Mouse (Mus musculus) spleen, adult 2 months (tissue): ENCODE data around the gene Itpr3. TPM values are rescaled to one million over a fixed set of nuclear protein-coding genes. Genes with fewer than 3 reads are reported as not detected.

Source experiments
- DNase-seq, 2 experiments: peaks; one replicate each; pipeline versions ENCODE4 v3.0.0 to v3.0.0-alpha.2; 2012 to 2021; ENCODE audit warnings: low spot score in 2 of 2, low read depth in 1 of 2
- H3K27ac ChIP-seq: fragments of 200-500 bp; 2 replicates; pipeline ENCODE4 v1.5.1; 2012; ENCODE audit warnings: low read length, inconsistent platforms; ENCODE audit not compliant: insufficient read depth
- H3K27me3 ChIP-seq: fragments of 200-500 bp; 2 replicates; pipeline ENCODE4 v1.6.1; 2012; ENCODE audit warnings: mild to moderate bottlenecking, moderate library complexity, low read length, inconsistent platforms; ENCODE audit not compliant: control insufficient read depth, insufficient read depth
- H3K36me3 ChIP-seq: fragments of 200-500 bp; 2 replicates; pipeline ENCODE4 v1.6.1; 2012; ENCODE audit warnings: mild to moderate bottlenecking, low read length, inconsistent platforms; ENCODE audit not compliant: control insufficient read depth, insufficient read depth
- H3K4me1 ChIP-seq: fragments of 200-500 bp; 2 replicates; pipeline ENCODE4 v1.6.1; 2011; ENCODE audit warnings: inconsistent platforms; ENCODE audit not compliant: control insufficient read depth, insufficient read depth, insufficient read length
- H3K4me3 ChIP-seq: fragments of 200-500 bp; 2 replicates; pipeline ENCODE4 v1.5.1; 2011; ENCODE audit warnings: mild to moderate bottlenecking, inconsistent platforms; ENCODE audit not compliant: insufficient read depth, insufficient read length; ENCODE audit errors: extremely low read depth
- CTCF ChIP-seq: fragments of 200-500 bp; IDR thresholded peaks from 2 replicates; pipeline ENCODE4 v1.5.1; 2011; ENCODE audit warnings: mild to moderate bottlenecking, inconsistent platforms; ENCODE audit not compliant: insufficient read depth, insufficient read length, insufficient replicate concordance; ENCODE audit errors: extremely low read depth
- POLR2A ChIP-seq: fragments of 200-500 bp; IDR thresholded peaks from 2 replicates; pipeline ENCODE4 v1.6.1; 2011; ENCODE audit warnings: low read depth, low read length, inconsistent platforms
- WGBS: fragments of 180-500 bp; shearing (Covaris S2); methylation state at CpG from one replicate; pipeline ENCODE4 v1.1.7; 2018; 5-methylcytosine and 5-hydroxymethylcytosine counted together
- polyA plus RNA-seq: library from polyadenylated mRNA; depleted of rRNA; stranded (reverse); fragments of >200 nt; gene quantifications from 2 replicates; pipeline ENCODE4 v1.2.3, GENCODE M21; 2012

The Itpr3 gene
- polyA plus RNA-seq, 1 experiment: 50.9 TPM

DNA sequence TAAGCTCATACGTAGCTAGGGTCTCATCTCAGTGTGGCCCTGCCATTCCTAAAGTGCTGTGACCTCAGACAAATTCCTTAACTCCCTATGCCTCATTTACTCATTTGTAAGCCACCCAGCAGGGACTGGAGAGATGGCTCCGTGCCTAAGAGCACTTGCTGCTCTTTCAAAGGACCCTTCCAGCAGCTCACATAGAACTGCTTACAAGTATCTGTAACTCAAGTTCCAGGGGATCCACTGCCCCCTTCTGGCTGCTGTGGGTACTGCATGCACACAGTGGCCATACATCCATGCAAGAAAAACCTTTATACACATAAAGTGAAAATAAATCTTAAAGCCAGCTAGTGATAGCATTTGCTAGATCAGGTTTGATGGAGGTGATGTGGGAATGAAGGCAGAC is 28.6 kb downstream of the Itpr3 start:
- TF ChIP-seq CTCF (peak; percentile 58; the same call in 1 of the 2 replicates), POLR2A (no peak)
- Histone ChIP-seq H3K36me3 (peaks cover 24% of the 10 kb centered on the region), H3K4me1 (peaks cover 6% of the 10 kb centered on the region; the same call in 1 of the 2 replicates), H3K27ac (no peak overlapping the region), H3K4me3 (no peak overlapping the region), H3K27me3 (no peaks in the 10 kb centered on the region)
- WGBS: 90% methylated on average over 2 of the region's 2 CpGs
- DNase-seq: peak; percentile 49 to 64

DNA sequence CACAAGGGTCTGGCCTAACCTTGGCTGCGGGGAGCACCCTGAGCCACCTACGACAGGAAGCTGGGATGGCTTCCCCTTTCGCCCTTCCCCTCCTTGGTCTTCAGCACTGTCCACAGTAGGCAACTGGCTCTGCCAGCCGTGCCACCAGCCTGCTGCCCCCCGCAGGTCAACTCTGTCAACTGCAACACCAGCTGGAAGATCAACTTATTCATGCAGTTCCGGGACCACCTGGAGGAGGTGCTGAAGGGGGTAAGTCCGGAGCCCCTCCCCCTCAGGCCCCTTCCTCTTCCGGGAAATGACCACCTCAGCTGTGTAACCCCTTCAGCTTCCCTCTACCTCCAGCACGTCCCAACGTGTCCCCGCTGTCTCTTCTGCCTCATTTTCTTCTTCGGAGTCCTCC is 30.3 kb downstream of the Itpr3 start:
- DNase-seq: peak in 1 of 2 experiments; percentile 43
- Histone ChIP-seq H3K4me1 (peaks cover 6% of the 10 kb centered on the region; the same call in 1 of the 2 replicates), H3K36me3 (peaks cover 32% of the 10 kb centered on the region), H3K27ac (no peak overlapping the region), H3K27me3 (no peaks in the 10 kb centered on the region), H3K4me3 (no peak overlapping the region)
- 75% methylated on average over 12 of the region's 12 CpGs for WGBS
- TF ChIP-seq POLR2A: no peak
- TF ChIP-seq CTCF: peak; percentile 75

- peaks cover 50% of the 10 kb centered on the region for H3K36me3 ChIP-seq
- H3K4me3 ChIP-seq: no peak overlapping the region
- no peaks in the 10 kb centered on the region for H3K4me1 ChIP-seq
- no peak overlapping the region for H3K27ac ChIP-seq
- 94% methylated on average over 9 of the region's 9 CpGs for WGBS
- TF ChIP-seq CTCF (no peak), POLR2A (no peak)
- no peak for DNase-seq
- no peaks in the 10 kb centered on the region for H3K27me3 ChIP-seq
These were observed 33.0 kb downstream of the Itpr3 start for GRCm38 (mm10) chr17:27090068-27090467.

DNA sequence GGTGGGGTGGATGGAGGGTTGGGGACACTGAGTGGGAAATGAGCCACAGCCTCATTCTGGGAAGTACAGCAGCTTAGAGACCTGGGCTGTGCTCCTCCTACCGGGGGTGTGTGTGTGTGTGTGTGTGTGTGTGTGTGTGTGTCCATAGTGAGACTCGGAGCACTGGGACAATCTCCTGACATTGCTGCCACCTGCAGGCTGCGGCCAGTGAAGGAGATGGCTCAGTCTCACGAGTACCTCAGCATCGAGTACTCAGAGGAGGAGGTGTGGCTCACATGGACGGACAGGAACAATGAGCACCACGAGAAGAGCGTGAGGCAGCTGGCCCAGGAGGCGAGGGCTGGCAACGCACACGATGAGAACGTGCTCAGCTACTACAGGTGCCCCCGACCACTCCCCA is 38.6 kb downstream of the Itpr3 start:
- Histone ChIP-seq H3K36me3 (peaks cover 58% of the 10 kb centered on the region), H3K27me3 (no peaks in the 10 kb centered on the region), H3K27ac (no peak overlapping the region), H3K4me3 (no peak overlapping the region), H3K4me1 (no peaks in the 10 kb centered on the region)
- TF ChIP-seq POLR2A (no peak), CTCF (no peak)
- 69% methylated on average over 13 of the region's 13 CpGs for WGBS
- no peak for DNase-seq

- no peak for DNase-seq
- Histone ChIP-seq H3K27me3 (no peaks in the 10 kb centered on the region), H3K4me1 (no peaks in the 10 kb centered on the region), H3K27ac (no peak overlapping the region), H3K36me3 (peaks cover 62% of the 10 kb centered on the region), H3K4me3 (no peak overlapping the region)
- TF ChIP-seq CTCF: no peak
- no peak for TF ChIP-seq POLR2A
- 94% methylated on average over 5 of the region's 5 CpGs for WGBS
These were observed 44.6 kb downstream of the Itpr3 start for GRCm38 (mm10) chr17:27101675-27102074.

- no peak for DNase-seq
- TF ChIP-seq CTCF (no peak), POLR2A (no peak)
- WGBS: 82% methylated on average over 16 of the region's 18 CpGs
These were observed 48.8 kb downstream of the Itpr3 start for GRCm38 (mm10) chr17:27105698-27106470.

DNA sequence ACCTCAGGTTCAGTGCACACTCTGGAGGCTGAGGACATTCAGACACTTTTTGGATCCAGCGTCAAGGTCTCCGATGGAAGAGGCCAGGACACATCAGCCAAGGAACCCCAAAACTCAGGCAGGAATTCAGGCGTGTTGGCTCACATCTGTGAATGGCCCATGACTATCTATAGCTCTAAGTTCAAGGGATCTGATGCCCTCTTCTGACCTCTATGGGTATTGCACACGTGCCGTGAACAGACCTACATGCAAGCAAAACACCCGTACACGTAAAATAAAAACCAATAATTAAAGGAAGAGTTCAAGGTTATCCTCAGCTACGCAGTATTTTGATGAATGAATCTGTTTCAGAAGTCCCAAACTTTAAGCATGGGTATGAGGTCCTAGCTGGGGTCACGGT is 49.6 kb downstream of the Itpr3 start:
- DNase-seq: no peak
- Histone ChIP-seq H3K4me3 (no peak overlapping the region), H3K27ac (no peak overlapping the region), H3K36me3 (peaks cover 58% of the 10 kb centered on the region), H3K4me1 (no peaks in the 10 kb centered on the region), H3K27me3 (no peaks in the 10 kb centered on the region)
- TF ChIP-seq CTCF (peak; percentile 19; the same call in 1 of the 2 replicates), POLR2A (no peak)
- 90% methylated on average over 9 of the region's 9 CpGs for WGBS

More at GRCm38 (mm10) chr17:27105698-27106470, 48.8 kb downstream of the Itpr3 start:
- H3K27ac ChIP-seq: no peak overlapping the region
- H3K27me3 ChIP-seq: no peaks in the 10 kb centered on the region
- no peaks in the 10 kb centered on the region for H3K4me1 ChIP-seq
- H3K4me3 ChIP-seq: no peak overlapping the region
- H3K36me3 ChIP-seq: peaks cover 58% of the 10 kb centered on the region
